Mouse (Mus musculus): ENCODE measurements at regions not wholly inside any gene's neighbourhood (a gene's known extent, or its start where the extent isn't known, plus 50 kb on each side); places are given as distances from the start of the nearest gene placed in this dataset.
A peak's percentile ranks its signal among the peaks of the same experiment; 100 is the strongest.

- peak; percentile 30 for DNase-seq (ENCODE audit: low read depth, low spot score)
Observed at GRCm38 (mm10) chr4:50291397-50291945, 445.9 kb upstream of the Grin3a start.

GRCm38 (mm10) chr4:50286602-50287001 lies 441.1 kb upstream of the Grin3a start:
- no peak for DNase-seq (ENCODE audit: low read depth, low spot score)

DNA sequence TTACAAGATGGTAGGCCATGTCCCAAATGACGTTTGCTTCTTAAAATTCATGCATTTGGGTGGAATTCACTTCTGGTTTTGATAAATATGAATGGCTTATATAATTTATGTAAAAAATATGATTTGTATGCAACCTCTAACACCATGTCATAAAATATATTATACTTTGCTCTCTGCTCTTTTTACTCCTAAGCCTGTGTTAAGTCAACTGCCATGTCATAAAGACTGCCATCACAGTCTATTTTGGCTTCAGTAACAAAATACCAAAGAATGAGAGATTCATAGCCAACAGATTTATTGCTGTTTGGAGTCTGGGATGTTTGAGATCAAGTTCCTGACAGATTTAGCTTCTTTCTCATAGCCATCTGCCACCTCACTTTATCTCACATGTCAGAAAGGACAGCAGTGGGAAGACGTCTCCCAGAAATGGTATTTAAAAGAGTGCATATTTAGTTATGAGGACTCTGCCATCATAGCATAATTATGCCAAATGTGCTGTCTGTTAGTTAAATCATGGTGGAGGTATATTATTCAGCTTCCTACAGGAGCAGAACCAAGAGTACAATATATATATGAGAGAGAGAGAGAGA lies 413.6 kb upstream of the Grin3a start:
- DNase-seq (ENCODE audit: low read depth, low spot score) = peak; percentile 37

DNA sequence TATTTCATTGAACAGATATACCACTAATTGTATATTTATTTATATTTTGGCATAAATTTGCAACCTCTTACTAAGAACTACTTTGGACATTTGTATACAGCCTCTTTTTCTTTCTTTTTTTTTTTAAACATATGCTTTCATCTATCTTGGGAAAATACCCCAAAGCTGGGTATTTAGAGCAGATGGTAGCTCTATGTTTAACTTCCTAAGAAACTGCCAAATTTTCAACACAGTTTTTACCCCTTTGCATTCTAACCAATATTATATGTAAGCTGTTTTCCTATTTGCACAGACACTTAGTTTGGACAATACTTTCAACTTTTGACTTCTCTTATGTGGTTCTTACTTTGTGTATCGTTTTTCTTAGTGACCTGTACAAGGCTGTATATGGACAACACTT lies 396.5 kb upstream of the Grin3a start:
- no peak for DNase-seq (ENCODE audit: low read depth, low spot score)

DNA sequence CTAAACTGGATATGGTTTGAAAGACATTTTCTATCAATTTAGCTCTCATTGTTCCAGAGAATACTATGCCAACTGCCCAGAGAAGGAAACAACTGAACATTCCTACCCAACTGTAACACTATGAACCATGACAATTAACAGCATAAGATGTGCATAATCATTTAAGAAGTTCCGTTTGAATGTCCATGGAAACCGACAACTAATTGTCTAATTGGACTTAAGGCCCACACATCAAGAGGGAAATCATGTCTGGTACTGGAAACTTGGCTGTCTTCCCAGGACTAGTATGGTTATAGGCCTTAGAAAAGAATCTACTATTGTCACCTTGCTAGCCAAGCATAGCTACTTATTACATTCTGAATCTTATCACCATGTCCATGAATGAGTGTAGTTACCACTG lies 395.4 kb upstream of the Grin3a start:
- no peak for DNase-seq (ENCODE audit: low read depth, low spot score)

- DNase-seq (ENCODE audit: low read depth, low spot score) = no peak
Observed at GRCm38 (mm10) chr4:50239386-50239785, 393.8 kb upstream of the Grin3a start.

DNA sequence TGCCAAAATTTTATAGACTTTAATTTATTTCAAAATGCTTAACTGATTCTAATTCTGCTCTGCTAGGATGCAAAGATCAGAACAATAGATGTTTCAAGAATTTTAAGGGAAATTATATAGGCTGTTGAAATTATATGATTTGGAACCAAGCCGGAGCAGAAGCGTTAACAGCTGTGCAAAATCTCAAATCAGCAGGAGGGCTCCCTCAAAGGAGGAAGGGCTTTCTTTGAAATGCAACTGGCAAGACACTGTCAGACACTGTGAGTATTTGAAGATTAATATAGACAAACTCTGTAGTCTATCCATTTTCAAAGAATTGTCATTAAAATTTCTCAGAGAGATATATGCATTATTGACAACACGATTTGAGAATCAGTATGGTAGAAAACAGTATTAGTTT lies 389.9 kb upstream of the Grin3a start:
- no peak for DNase-seq (ENCODE audit: low read depth, low spot score)

DNA sequence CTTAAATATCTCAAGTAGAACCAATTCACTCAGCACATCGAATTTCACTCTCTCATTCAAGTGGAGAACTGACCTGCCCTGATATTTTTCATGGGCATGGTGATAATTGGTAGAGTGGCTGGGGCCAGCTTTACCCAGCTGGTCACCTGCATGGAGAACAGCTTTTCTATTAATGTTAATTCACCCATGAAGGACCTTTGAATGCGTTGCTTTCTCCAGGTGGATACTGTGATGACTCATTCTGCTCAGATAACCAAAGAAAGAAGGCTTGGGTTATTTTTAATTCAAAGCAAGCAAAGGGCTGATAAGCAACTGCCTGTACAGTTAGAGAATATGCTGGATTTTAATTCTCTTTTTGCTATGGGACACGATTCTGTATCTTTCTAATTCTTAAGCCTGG lies 357.8 kb upstream of the Grin3a start:
- no peak for DNase-seq (ENCODE audit: low read depth, low spot score)

DNA sequence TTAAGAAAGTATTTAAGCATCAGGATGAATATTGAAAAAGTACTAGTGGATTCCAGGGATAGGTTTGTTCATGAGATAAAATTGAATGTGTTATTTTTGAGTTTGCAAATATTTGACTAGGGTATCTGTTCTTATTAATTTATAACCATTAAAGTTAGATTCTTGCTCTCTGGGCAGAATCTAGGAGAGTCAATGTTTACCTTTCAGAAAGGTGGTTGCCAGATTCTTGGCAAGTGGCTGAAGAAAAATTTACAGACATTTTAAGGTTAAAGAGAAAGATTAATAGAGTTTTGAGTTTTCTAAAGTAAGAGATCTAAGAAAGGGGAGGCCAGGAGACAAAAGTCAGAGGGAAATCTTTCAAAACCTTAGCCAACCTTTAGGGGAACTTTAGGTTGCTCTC lies 331.7 kb upstream of the Grin3a start:
- no peak for DNase-seq (ENCODE audit: low read depth, low spot score)

- no peak for DNase-seq (ENCODE audit: low read depth, low spot score)
Observed at GRCm38 (mm10) chr4:50176656-50177055, 331.1 kb upstream of the Grin3a start.

- DNase-seq (ENCODE audit: low read depth, low spot score) = no peak
Observed at GRCm38 (mm10) chr4:50160893-50161292, 315.3 kb upstream of the Grin3a start.

DNA sequence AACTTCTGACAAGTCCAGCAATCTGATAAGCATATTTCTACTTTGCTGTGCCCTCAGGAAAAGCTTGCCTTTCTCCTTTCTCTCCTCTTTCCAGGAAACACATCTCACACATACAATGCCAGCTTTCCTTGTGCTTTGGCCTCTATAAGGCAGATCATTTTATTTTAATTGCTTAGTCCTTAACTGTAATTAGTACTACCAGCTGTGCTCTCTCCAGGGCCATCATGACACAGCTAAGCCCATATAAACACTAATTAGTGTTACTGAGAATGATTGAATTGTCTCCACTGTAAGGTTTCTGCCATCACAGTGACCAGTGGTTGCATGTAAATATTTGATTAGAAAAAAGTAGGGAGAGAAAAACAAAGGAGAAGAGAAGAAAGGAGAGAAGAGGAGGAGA lies 300.4 kb upstream of the Grin3a start:
- DNase-seq (ENCODE audit: low read depth, low spot score) = no peak

- no peak for DNase-seq (ENCODE audit: low read depth, low spot score)
Observed at GRCm38 (mm10) chr4:50130262-50130661, 284.7 kb upstream of the Grin3a start.

DNA sequence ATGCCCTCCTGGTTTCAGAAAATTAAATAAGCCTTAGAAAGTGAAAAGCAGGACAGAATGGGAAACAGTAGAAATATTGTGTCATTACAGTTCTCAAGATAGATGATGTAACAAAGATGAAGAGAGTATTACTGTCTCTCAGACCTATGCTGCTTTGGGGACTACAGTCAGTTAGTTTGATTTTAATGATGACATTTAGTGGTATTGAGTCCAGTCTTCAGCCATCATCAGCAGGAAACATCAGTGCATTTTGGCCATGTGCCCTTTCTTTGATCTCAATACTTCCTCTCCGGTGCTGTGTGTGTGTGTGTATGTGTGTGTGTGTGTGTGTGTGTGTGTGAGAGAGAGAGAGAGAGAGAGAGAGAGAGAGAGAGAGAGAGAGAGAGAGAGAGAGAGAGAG lies 261.0 kb upstream of the Grin3a start:
- DNase-seq (ENCODE audit: low read depth, low spot score) = no peak

GRCm38 (mm10) chr4:50087860-50088259 lies 242.3 kb upstream of the Grin3a start:
- no peak for DNase-seq (ENCODE audit: low read depth, low spot score)

- no peak for DNase-seq (ENCODE audit: low read depth, low spot score)
Observed at GRCm38 (mm10) chr4:50086676-50087075, 241.1 kb upstream of the Grin3a start.

GRCm38 (mm10) chr4:50055519-50055918 lies 210.0 kb upstream of the Grin3a start:
- no peak for DNase-seq (ENCODE audit: low read depth, low spot score)

DNA sequence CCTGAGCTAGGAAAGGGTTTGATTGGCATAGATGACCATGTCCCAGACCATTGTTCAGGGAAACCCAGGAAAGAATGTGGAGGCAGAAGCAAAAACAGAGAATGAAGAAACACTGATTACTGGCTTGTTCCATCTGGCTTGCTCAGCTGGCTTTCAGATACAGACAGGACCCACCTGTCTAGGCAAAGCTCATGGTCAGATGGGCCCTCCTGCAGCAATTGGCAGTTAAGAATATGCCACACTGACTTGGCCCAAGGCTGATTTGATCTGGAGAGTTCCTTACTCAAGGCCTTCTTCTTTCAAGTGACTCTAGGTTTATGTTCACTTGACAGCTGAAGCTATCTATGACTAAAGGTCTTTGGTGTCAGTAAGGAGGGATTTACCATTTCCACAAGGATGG lies 195.9 kb upstream of the Grin3a start:
- DNase-seq (ENCODE audit: low read depth, low spot score) = no peak

DNA sequence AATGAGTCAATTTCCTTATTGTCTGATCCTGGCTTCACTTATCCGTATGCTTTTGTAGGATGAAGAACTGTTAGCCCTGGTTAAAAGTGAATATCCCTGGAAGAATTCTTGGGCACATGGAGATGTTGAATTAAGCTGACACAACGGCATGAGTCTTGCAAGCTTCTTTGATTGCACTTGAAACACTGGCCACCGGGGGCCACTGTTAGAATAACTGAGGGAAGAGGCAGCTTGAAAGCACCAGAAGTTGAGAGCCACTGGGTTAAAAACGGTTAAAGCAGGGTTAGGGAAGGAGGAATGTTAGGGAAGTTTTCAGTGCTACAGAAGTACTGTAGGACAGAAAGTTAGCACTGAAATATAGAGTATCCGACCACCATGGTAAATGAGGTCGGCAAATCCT lies 190.5 kb upstream of the Grin3a start:
- DNase-seq (ENCODE audit: low read depth, low spot score) = no peak

GRCm38 (mm10) chr4:50025356-50025755 lies 179.8 kb upstream of the Grin3a start:
- no peak for DNase-seq (ENCODE audit: low read depth, low spot score)
